In genomic region chr10:86491316-86492088, GRCm38 (mm10) we compare ENCODE assay signal across 10 mouse cellular contexts. TPM values are rescaled to one million over a fixed set of nuclear protein-coding genes. Genes with fewer than 3 reads are reported as not detected.
A peak's percentile ranks its signal among the peaks of the same experiment; 100 is the strongest.
DNase-seq lines count a peak whose midpoint lies in the region; ATAC-seq and TF ChIP-seq lines count a peak whose summit lies in the region.
"Had no signal": no experiment of that assay in that cellular context is flagged by ENCODE, and none has a peak within 500 bp of the region (broad histone marks: within the 10 kb centered on the region; RNA-seq: fewer than 3 reads in every experiment).

No protein-coding gene starts in this region.

- H3K4me2 ChIP-seq in embryonic facial prominence, embryonic 12.5 days (replicated peaks), result peak overlapping the region; percentile 30; the same call in 1 of the 2 replicates
- H3K4me2 ChIP-seq in hindbrain, embryonic 11.5 days (replicated peaks; ENCODE audit: low read depth, low read length), result peak overlapping the region; percentile 1; the same call in 1 of the 2 replicates
- peak overlapping the region; percentile 65 for H3K4me2 ChIP-seq in midbrain, embryonic 15.5 days

- no peaks in the 10 kb centered on the region for H3K36me3 ChIP-seq in embryonic facial prominence, embryonic 12.5 days
- no peaks in the 10 kb centered on the region for H3K36me3 ChIP-seq in hindbrain, embryonic 11.5 days (ENCODE audit: control insufficient read depth, insufficient read depth, low read length)
- H3K36me3 ChIP-seq in midbrain, embryonic 15.5 days (replicated peaks), result no peaks in the 10 kb centered on the region

- ATAC-seq in embryonic facial prominence, embryonic 12.5 days (ENCODE audit: insufficient number of reproducible peaks, insufficient read depth, low FRiP score, low TSS enrichment), result peak; percentile 44; the same call in 1 of the 2 replicates
- peak; percentile 81 for ATAC-seq in hindbrain, embryonic 11.5 days (ENCODE audit: low FRiP score)
- peak; percentile 94 for ATAC-seq in midbrain, embryonic 15.5 days (replicated peaks)
- no peak for ATAC-seq in CD4-positive, CD25-positive, alpha-beta regulatory T cell, adult 4 months

- H3K4me1 ChIP-seq in embryonic facial prominence, embryonic 12.5 days, result 0 out of 2 replicates have a peak, but pooled peaks cover 8% of the 10 kb centered on the region
- H3K4me1 ChIP-seq in hindbrain, embryonic 11.5 days (replicated peaks; ENCODE audit: control insufficient read depth, insufficient read depth, low read length), result no peaks in the 10 kb centered on the region
- peaks cover 29% of the 10 kb centered on the region for H3K4me1 ChIP-seq in midbrain, embryonic 15.5 days

- H3K9ac ChIP-seq in embryonic facial prominence, embryonic 12.5 days, result no peak overlapping the region
- H3K9ac ChIP-seq in hindbrain, embryonic 11.5 days (ENCODE audit: low read depth, low read length), result peak overlapping the region; percentile 38
- H3K9ac ChIP-seq in midbrain, embryonic 15.5 days, result peak overlapping the region; percentile 75

- H3K4me3 ChIP-seq in layer of hippocampus, adult 2 months, result peak overlapping the region; percentile 43
- H3K4me3 ChIP-seq in embryonic facial prominence, embryonic 12.5 days, result no peak overlapping the region
- H3K4me3 ChIP-seq in hindbrain, embryonic 11.5 days (ENCODE audit: low read depth, low read length), result peak overlapping the region; percentile 13; the same call in 1 of the 2 replicates
- H3K4me3 ChIP-seq in midbrain, embryonic 15.5 days, result peak overlapping the region; percentile 59

- H3K27ac ChIP-seq in layer of hippocampus, adult 2 months, result peak overlapping the region; percentile 78
- H3K27ac ChIP-seq in embryonic facial prominence, embryonic 12.5 days, result 0 out of 2 replicates have a peak overlapping the region, but pooled peaks have one; percentile 52
- H3K27ac ChIP-seq in hindbrain, embryonic 11.5 days (ENCODE audit: low read depth, low read length), result peak overlapping the region; percentile 31; the same call in 1 of the 2 replicates
- H3K27ac ChIP-seq in midbrain, embryonic 15.5 days, result peak overlapping the region; percentile 93

- no peak for TF ChIP-seq CTCF in layer of hippocampus, adult 2 months (conservative IDR thresholded peaks at IDR 0.05)

- H3K9me3 ChIP-seq in embryonic facial prominence, embryonic 12.5 days, result no peaks in the 10 kb centered on the region
- H3K9me3 ChIP-seq in hindbrain, embryonic 11.5 days (ENCODE audit: control insufficient read depth, low read length), result no peaks in the 10 kb centered on the region
- no peaks in the 10 kb centered on the region for H3K9me3 ChIP-seq in midbrain, embryonic 15.5 days

- 36% methylated on average over 3 of the region's 3 CpGs for WGBS in embryonic facial prominence, embryonic 12.5 days
- 23% methylated on average over 3 of the region's 3 CpGs for WGBS in hindbrain, embryonic 11.5 days
- 4% methylated on average over 3 of the region's 3 CpGs for WGBS in midbrain, embryonic 15.5 days

- peak in 1 of 2 experiments; percentile 42 for DNase-seq in layer of hippocampus, adult 2 months (ENCODE audit: low spot score in 2 of 2)
- DNase-seq in layer of hippocampus, adult 11-12 months (ENCODE audit: low spot score), result no peak
- DNase-seq in hindbrain, embryonic 11.5 days (ENCODE audit: low spot score), result peak; percentile 35
- DNase-seq in spleen, postnatal 10 days (ENCODE audit: low spot score in 2 of 2), result no peak
- DNase-seq in spleen, adult 12 weeks (ENCODE audit: low spot score), result no peak
- DNase-seq: gastrocnemius, postnatal 10 days had no signal

- no peaks in the 10 kb centered on the region for H3K27me3 ChIP-seq in embryonic facial prominence, embryonic 12.5 days
- H3K27me3 ChIP-seq in hindbrain, embryonic 11.5 days (ENCODE audit: control insufficient read depth, insufficient read depth, low read length), result no peaks in the 10 kb centered on the region
- H3K27me3 ChIP-seq in midbrain, embryonic 15.5 days (replicated peaks), result no peaks in the 10 kb centered on the region

RNA-seq across cellular contexts. Expression of gene Syn3, which starts 7.2 kb away (rescaled TPM):
- total RNA-seq in layer of hippocampus, adult 2 months (2021), result 10 to 100 TPM; 21.1 to 22.2 TPM
- 4.0 and 4.6 TPM in 2 replicates for polyA plus RNA-seq in embryonic facial prominence, embryonic 12.5 days (2016; fragmentation: Nextera tagmentation; extraction: Ambion mirVana)
- 4.9 and 5.9 TPM in 2 replicates for polyA plus RNA-seq in hindbrain, embryonic 11.5 days (2014; fragmentation: Nextera tagmentation; extraction: Ambion mirVana)
- polyA plus RNA-seq in midbrain, embryonic 15.5 days (2015; fragmentation: Nextera tagmentation; extraction: Ambion mirVana), result 26.0 and 31.7 TPM in 2 replicates
- polyA plus RNA-seq in CD4-positive, CD25-positive, alpha-beta regulatory T cell, adult 4 months (2017; shearing (Covaris generic)), result under 1 TPM in 1 of 2 experiments, not detected in 1; 0.22 TPM
- total RNA-seq: megakaryocyte, adult 5-6 weeks had no signal

Comparison
In these comparisons a context has a peak if more than half of its experiments do, and no peak if none do; other contexts are left out.
1. H3K27ac ChIP-seq: peak in every context shown above with its lines; median percentile 93 in midbrain, embryonic 15.5 days; 78 in layer of hippocampus, adult 2 months; 52 in embryonic facial prominence, embryonic 12.5 days; 31 in hindbrain, embryonic 11.5 days.
2. H3K4me2 ChIP-seq: peak in every context shown above with its lines; median percentile 65 in midbrain, embryonic 15.5 days; 30 in embryonic facial prominence, embryonic 12.5 days; 1 in hindbrain, embryonic 11.5 days.